Mouse (Mus musculus) kidney, adult 2 months (tissue): ENCODE data around the gene Nrf1. TPM values are rescaled to one million over a fixed set of nuclear protein-coding genes. Genes with fewer than 3 reads are reported as not detected.
A peak's percentile ranks its signal among the peaks of the same experiment; 100 is the strongest.

ENCODE experiments used
- DNase-seq: peaks from one replicate; pipeline ENCODE4 v3.0.0; 2021
- H3K27ac ChIP-seq: fragments of 200-500 bp; 2 replicates; pipeline ENCODE4 v1.5.1; 2012; ENCODE audit warnings: low read depth, low read length, control low read depth, inconsistent platforms; ENCODE audit not compliant: insufficient read depth
- H3K27me3 ChIP-seq: fragments of 200-500 bp; replicated peaks from 2 replicates; pipeline ENCODE4 v1.6.1; 2012; ENCODE audit warnings: mild to moderate bottlenecking, moderate library complexity, low read length, inconsistent platforms; ENCODE audit not compliant: control insufficient read depth, insufficient read depth
- H3K36me3 ChIP-seq: fragments of 200-500 bp; 2 replicates; pipeline ENCODE4 v1.6.1; 2012; ENCODE audit warnings: mild to moderate bottlenecking, moderate library complexity, low read length, inconsistent platforms; ENCODE audit not compliant: control insufficient read depth, insufficient read depth
- H3K4me1 ChIP-seq: fragments of 200-500 bp; 2 replicates; pipeline ENCODE4 v1.6.1; 2011; ENCODE audit warnings: low read length; ENCODE audit not compliant: control insufficient read depth, insufficient read depth
- H3K4me3 ChIP-seq: fragments of 200-500 bp; 2 replicates; pipeline ENCODE4 v1.5.1; 2011; ENCODE audit warnings: mild to moderate bottlenecking, low read depth, low read length, control low read depth; ENCODE audit not compliant: insufficient read depth
- CTCF ChIP-seq: fragments of 200-500 bp; conservative IDR thresholded peaks from 2 replicates; pipeline ENCODE4 v1.5.1; 2011; ENCODE audit warnings: low read depth, mild to moderate bottlenecking, control low read depth, low read length, moderate library complexity, mixed read lengths; ENCODE audit not compliant: insufficient read depth, insufficient read length
- POLR2A ChIP-seq: fragments of 200-500 bp; IDR thresholded peaks from one replicate; pipeline ENCODE4 v1.6.1; 2011; ENCODE audit warnings: low read depth, low read length, control low read depth
- WGBS: fragments of 180-500 bp; shearing (Covaris S2); methylation state at CpG from one replicate; pipeline ENCODE4 v1.1.7; 2018; 5-methylcytosine and 5-hydroxymethylcytosine counted together
- polyA plus RNA-seq: library from polyadenylated mRNA; depleted of rRNA; stranded (reverse); fragments of >200 nt; gene quantifications from 2 replicates; pipeline ENCODE4 v1.2.3, GENCODE M21; 2012

Nrf1 gene
- polyA plus RNA-seq, 1 experiment: 22.9 TPM

DNA sequence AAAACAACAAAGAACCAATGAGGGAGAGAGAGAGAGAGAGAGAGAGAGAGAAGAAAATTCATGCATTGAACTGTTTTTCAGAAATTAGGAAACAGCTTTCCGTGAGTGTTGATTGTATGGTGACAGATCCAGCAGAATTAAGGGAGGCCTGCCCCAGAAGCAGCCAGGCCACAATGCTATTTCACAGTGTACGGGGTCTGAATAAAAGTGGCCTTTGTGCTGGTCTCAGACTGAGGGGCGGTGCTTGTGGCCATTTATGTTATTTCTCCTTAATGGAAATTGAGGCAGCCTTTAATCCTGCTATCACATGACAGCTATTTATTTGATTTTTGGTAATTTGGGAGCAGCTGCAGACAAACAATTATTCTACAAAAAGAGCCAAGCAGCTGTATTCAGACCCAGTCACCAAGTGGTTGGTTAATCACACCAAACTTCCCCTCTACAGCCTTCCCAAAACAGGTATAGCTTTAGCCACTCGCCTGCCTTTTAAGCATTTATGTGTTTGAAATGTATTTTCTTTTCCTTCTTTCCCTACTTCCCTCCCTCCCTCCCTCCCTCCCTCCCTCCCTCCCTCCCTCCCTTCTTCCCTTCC is 31.2 kb downstream of the Nrf1 start:
- WGBS: 85% methylated on average over 4 of the region's 4 CpGs

DNA sequence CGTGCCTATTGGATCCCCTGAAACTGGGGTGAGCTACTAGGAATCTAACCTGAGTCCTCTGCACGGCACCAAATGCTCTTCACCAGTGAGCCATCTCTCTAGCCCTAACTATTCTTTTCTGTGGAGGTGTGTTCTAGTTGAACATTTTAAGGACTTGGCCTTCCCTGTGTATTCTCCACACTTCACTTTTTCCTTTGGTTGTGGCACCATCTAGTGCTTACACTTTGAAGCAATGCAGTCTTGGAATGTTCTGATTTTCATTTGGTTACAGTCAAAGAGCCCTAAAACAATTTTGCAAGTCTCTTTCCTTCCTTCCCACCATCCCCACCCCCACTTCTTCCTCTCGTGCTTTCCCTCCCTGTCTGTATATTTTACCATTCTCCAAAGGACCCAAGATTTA is 33.6 kb downstream of the Nrf1 start:
- TF ChIP-seq POLR2A (no peak), CTCF (0 out of 2 replicates have a peak, but pooled peaks have one; percentile 12)
- no peak overlapping the region for H3K4me3 ChIP-seq
- H3K36me3 ChIP-seq: no peaks in the 10 kb centered on the region
- DNase-seq: peak; percentile 55
- no peak overlapping the region for H3K27ac ChIP-seq
- no peaks in the 10 kb centered on the region for H3K4me1 ChIP-seq
- H3K27me3 ChIP-seq: no peaks in the 10 kb centered on the region
- 61% methylated on average over 3 of the region's 3 CpGs for WGBS

More for the DNA sequence above, 31.2 kb downstream of the Nrf1 start:
- Histone ChIP-seq H3K4me3 (no peak overlapping the region), H3K4me1 (no peaks in the 10 kb centered on the region), H3K36me3 (no peaks in the 10 kb centered on the region), H3K27ac (no peak overlapping the region), H3K27me3 (no peaks in the 10 kb centered on the region)
- no peak for DNase-seq
- TF ChIP-seq CTCF: no peak
- TF ChIP-seq POLR2A: no peak

DNA sequence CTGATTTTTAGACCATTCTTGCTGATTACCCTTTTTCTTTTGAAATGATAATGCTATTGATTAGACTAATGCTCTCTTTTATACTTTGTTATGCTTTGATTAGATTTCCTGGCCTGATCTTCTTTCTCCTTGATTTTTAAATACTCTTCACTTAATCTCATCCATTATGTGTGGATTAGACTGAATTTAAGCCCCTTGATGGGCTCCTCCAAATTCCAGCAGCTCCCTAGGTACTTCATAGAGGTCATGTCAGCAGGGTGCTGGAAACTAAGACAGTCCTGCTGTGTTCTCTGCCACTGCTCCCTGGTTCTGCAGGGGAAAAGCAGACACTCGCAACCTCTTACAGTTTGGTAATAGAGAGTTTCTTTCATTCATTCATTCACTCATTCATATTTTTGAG is 35.5 kb downstream of the Nrf1 start:
- 95% methylated on average over 1 of the region's 1 CpGs for WGBS
- Histone ChIP-seq H3K27ac (no peak overlapping the region), H3K4me1 (no peaks in the 10 kb centered on the region), H3K4me3 (no peak overlapping the region), H3K27me3 (no peaks in the 10 kb centered on the region), H3K36me3 (no peaks in the 10 kb centered on the region)
- TF ChIP-seq CTCF (no peak), POLR2A (no peak)
- no peak for DNase-seq

DNA sequence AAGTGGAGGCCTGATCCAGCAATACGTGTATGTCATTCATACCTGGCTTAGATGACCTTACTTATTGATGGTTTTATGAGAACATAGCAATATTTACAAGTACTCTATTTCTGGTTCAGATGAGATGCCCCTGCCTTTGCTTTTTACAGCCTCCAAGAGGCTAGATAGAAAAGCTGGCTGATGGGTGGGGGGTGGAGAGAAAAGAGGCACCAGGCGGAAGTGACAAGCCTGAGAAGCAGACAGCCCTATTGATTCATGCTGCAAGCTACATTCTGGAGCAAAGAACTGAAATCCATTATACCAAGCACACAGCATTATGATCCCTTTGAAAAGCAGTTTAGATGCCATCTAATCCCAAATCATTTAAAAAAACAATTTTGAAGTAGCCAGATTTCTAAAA is 37.6 kb downstream of the Nrf1 start:
- no peak for TF ChIP-seq CTCF
- no peak for TF ChIP-seq POLR2A
- H3K4me1 ChIP-seq: no peaks in the 10 kb centered on the region

DNA sequence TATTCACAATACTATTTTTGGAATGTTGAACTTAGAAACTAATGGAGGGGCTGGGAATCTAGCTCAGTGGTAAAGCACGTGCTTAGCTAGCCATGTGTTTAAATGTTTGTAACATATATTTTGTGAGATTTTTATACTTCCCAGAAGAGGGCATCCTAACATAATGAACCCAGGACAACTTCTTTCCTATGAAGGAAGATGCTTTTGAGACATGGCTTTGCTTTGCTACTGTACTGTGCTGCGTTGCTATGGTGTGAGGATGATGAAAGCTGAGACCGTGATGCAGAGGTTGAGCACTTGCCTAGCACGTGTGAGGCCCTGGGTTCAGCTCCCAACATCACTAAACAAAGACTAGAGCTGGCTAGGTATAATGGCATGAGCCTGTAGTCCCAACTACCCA is 43.4 kb downstream of the Nrf1 start:
- 74% methylated on average over 4 of the region's 4 CpGs for WGBS
- TF ChIP-seq CTCF (no peak), POLR2A (no peak)
- H3K4me1 ChIP-seq: no peaks in the 10 kb centered on the region
- no peak overlapping the region for H3K4me3 ChIP-seq
- H3K27me3 ChIP-seq: no peaks in the 10 kb centered on the region
- H3K27ac ChIP-seq: no peak overlapping the region
- H3K36me3 ChIP-seq: no peaks in the 10 kb centered on the region; the same call in 1 of the 2 replicates
- DNase-seq: no peak

More for the DNA sequence above, 37.6 kb downstream of the Nrf1 start:
- H3K27me3 ChIP-seq: no peaks in the 10 kb centered on the region
- H3K4me3 ChIP-seq: no peak overlapping the region
- WGBS: 73% methylated on average over 2 of the region's 2 CpGs
- H3K27ac ChIP-seq: no peak overlapping the region
- no peak for DNase-seq
- H3K36me3 ChIP-seq: no peaks in the 10 kb centered on the region; the same call in 1 of the 2 replicates

DNA sequence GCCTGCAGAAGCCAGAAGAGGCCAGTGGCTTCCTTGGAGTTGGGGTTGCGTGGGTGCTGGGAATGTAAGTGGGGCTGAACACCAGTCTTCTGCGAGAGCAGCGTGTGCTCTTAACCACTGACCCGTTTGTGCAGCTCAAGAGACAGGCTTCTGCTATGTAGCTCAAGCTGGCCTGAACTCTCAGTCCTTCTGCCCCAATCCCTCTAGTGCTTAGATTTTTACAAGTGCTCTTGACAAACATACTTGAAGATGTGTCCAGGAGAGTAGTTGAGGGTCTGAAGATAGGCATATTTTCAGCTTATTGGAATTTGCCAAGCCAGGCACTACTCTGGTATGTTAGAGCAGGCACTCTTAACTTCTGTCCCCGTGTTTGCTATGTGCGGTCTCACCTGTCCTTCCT is 45.0 kb downstream of the Nrf1 start:
- 95% methylated on average over 6 of the region's 6 CpGs for WGBS
- DNase-seq: no peak
- H3K4me3 ChIP-seq: no peak overlapping the region
- H3K27me3 ChIP-seq: no peaks in the 10 kb centered on the region
- no peaks in the 10 kb centered on the region; the same call in 1 of the 2 replicates for H3K36me3 ChIP-seq
- TF ChIP-seq POLR2A: no peak
- TF ChIP-seq CTCF: no peak
- no peaks in the 10 kb centered on the region for H3K4me1 ChIP-seq
- no peak overlapping the region for H3K27ac ChIP-seq

DNA sequence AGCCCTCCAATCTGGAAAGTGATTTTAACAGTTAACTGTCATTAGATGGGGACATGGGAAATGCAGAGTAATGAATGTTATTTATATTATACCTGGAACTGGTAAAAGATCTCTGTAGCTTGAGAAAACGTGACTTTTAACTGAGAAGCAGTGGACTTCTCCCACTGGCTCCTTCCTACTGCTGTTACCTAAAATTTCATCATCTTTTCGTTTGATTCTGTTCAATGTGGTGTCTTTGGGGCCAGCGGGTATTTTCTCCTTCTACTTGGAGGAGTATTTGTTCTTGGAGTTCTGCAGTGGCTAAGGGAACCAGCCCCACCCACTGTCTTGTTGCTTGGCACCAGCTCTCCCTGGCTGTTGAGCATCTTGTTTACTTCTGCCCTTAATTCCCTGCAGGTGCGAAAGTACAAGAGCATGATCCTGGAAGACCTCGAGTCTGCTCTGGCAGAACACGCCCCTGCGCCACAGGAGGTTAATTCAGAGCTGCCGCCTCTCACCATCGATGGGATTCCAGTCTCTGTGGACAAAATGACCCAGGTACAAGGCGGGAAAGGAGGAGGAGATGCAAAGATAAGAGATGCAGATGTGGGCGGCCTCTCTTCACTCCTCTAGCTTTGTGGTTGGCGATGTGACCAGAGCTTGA is 54.1 kb downstream of the Nrf1 start:
- H3K4me1 ChIP-seq: no peaks in the 10 kb centered on the region
- TF ChIP-seq POLR2A (no peak), CTCF (no peak)
- no peak for DNase-seq
- no peaks in the 10 kb centered on the region for H3K27me3 ChIP-seq
- peaks cover 6% of the 10 kb centered on the region for H3K36me3 ChIP-seq
- 88% methylated on average over 12 of the region's 12 CpGs for WGBS
- no peak overlapping the region for H3K27ac ChIP-seq
- H3K4me3 ChIP-seq: no peak overlapping the region
